Mouse (Mus musculus): ENCODE measurements around the gene Gm19402.
"Not testable (repeated sequence)": the region's sequence is repeated elsewhere in the genome, so short reads cannot be mapped to it uniquely, and the experiment has no call there.

GRCm38 (mm10) chr10:77690356-77690807 lies at the start of gene Gm19402:
- not testable (repeated sequence) for TF ChIP-seq CTCF (IDR thresholded peaks at IDR 0.05; ENCODE audit: control insufficient read depth, insufficient read depth, low read length); POLR2A (IDR thresholded peaks at IDR 0.05; ENCODE audit: borderline replicate concordance, control insufficient read depth, low read depth, low read length)

Measured in bone marrow, adult 2 months (tissue).